Mouse (Mus musculus) kidney, adult 11 months (tissue): ENCODE results near the gene Tnip1.

Experiments used
- DNase-seq: peaks from one replicate; pipeline ENCODE4 v3.0.0; 2022

Tnip1 gene

GRCm38 (mm10) chr11:54962810-54963209, at the start of gene Tnip1:
Gene Tnip1, minus strand, starts transcription at chr11:54962917.
- no peak for DNase-seq

- DNase-seq = no peak
Measured at GRCm38 (mm10) chr11:55011440-55011839, 48.7 kb upstream of the Tnip1 start.

DNA sequence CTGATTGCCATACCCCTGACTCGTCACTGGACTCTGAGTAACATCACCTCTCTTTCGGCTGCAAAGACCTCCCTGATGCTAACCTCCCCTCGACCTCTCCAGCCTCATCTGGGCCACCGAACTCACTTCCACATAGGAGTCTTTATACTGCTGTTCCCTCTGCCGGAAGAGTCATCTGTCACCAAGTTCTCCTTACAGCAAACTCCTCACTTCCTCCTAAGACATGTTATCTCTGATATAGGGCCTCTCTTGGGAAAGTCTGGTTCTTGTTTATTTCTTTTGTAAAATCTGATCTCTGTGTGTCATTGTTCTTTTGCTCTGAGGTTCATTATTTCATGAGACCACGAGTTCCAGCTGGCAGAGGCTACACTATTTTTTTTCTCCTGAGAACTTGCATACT, 45.5 kb upstream of the Tnip1 start:
- DNase-seq = no peak

DNA sequence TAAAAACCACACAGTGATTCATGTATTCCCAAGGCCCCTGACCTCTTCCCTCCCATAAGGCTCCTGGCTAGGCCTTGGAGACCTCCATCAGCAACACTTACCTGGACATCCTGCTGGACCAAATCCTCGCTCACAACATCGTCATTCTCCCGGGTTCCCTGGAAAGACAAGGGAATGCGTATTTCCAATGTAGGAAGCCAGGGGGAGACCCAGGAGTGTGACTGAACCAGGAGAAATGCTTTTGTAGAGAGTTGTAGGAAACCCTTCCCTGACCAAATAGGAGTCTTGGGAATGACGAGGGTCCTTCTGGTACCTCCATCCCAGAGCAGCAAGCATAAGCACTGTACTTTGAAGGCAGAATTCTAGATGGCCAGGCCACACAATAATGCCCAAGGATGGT, 43.0 kb upstream of the Tnip1 start:
- no peak for DNase-seq

DNA sequence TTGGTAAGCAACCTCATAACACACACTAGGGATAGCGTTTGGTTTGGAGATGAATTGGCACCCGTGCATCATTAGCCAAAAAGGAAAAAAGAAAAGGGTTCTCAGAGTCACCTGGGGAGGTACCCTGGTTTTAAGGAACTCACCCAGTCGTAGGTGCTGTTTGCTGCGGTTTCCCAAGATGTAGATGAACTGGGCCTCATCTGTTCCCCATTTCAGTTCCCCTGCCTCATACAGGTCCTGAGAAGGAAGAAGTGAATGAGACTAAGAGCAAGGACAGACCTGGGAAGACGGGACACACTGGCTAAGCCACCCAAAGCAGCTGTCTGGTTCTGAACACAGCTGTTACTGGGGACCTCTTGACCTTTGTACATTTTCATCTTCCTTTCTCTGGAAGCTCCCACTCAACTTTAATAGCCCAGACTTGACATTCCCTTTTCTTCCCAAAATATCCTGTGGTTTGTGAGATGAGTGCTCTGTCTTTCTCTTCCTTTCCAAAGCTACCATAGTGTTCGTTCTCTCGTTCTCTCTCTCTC, 42.3 kb upstream of the Tnip1 start:
- DNase-seq = no peak

- DNase-seq = no peak
Measured at GRCm38 (mm10) chr11:54998708-54999107, 36.0 kb upstream of the Tnip1 start.

- peak; percentile 28 for DNase-seq
Measured at GRCm38 (mm10) chr11:54998284-54998683, 35.6 kb upstream of the Tnip1 start.

GRCm38 (mm10) chr11:54996176-54996575, 33.5 kb upstream of the Tnip1 start:
- no peak for DNase-seq

DNA sequence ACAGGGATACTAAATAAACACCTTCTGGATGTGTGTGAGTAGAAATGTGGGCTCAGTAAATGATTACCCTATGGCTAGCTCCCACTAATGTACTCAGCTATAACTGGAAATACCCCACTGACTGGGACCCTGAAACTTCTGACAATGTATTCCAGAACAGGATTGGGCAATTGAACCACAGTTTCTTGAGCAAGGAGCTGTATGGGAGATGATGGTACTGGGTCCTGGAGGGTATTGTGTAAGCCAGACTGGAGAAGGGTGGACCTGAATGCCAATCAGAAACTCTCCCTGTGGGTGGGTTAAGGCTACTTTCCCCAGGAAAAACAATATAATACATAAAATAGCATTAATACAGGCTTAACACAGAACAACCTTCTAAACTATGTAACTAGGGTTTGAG, 27.2 kb upstream of the Tnip1 start:
- no peak for DNase-seq

GRCm38 (mm10) chr11:54988754-54989349, 26.1 kb upstream of the Tnip1 start:
- no peak for DNase-seq

GRCm38 (mm10) chr11:54987974-54988373, 25.3 kb upstream of the Tnip1 start:
- no peak for DNase-seq

DNA sequence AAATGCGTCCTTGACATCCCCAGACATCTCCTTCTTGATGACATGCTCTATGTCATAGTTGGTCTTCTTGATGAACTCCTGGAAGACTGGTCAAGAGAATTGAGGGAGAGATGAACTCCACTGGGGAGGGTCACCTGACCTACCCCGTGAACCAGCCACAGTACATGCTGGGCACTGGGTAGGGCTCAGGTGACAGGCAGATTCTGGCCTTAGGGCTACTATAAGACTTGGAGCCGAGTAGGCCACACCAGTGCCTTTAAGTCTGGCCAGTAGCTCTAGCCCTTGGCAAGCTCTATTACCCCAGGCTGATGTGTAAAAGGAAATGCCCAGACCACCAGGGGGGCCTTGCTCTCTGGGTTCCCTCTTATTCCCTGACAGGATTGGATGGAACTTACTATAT, 22.4 kb upstream of the Tnip1 start:
- DNase-seq = no peak

- no peak for DNase-seq
Measured at GRCm38 (mm10) chr11:54984581-54984980, 21.9 kb upstream of the Tnip1 start.

GRCm38 (mm10) chr11:54984085-54984484, 21.4 kb upstream of the Tnip1 start:
- peak; percentile 43 for DNase-seq

DNA sequence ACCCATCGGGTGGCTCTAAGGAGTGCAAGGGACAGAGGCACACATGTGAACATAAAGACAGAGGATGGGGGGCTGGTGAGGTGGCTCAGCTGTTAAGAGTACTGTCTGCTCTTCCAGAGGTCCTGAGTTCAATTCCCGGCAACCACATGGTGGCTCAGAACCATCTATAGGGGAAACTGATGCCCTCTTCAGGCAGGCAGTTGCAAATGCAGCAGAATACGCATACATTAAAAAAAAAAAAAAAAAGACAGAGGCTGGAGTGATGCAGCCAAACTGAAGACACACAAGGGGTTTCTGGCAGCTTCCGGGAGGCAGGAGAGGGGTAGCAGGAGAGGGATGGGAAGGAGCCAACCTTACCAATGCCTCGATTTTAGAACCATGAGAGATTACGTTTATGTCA, 19.8 kb upstream of the Tnip1 start:
- no peak for DNase-seq

DNA sequence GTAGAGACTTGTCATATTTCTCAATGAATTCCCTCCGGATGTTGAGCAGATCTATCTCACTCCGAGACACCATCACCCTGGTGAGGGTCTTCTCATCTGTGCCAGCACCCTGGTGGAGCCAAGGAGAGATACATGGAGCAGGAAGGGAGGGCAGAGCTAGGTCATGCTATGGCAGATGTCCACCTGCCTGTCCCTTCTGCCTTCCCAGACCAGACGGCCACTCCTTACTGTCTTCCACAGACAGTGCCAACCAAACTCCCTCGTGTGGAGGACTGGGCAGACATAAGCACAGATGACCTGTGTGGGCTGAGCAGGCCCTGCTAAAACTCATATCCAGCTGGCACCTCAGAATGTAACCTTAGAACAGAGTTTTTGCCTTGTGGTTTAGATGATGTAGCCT, 18.9 kb upstream of the Tnip1 start:
- DNase-seq = no peak

- no peak for DNase-seq
Measured at GRCm38 (mm10) chr11:54977385-54977937, 14.7 kb upstream of the Tnip1 start.

DNA sequence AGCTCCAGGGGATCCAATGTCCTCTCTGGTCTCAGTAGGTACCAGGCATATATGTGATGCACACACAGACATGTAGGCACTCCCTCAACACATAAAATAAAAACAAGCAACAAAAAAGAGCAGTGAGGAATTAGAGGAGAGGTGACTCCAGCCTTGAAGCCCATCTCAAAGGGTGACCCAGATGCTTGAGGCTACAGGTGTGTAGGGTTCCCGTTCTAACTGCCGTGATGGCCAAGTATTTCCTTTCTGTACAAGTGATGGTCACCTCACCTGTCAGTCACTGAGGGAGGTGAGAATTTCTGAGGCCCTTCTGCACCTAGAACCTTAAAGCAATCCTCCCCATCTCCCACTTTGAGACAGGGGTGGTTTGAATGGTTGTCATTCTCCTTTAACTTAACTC, 13.6 kb upstream of the Tnip1 start:
- no peak for DNase-seq

DNA sequence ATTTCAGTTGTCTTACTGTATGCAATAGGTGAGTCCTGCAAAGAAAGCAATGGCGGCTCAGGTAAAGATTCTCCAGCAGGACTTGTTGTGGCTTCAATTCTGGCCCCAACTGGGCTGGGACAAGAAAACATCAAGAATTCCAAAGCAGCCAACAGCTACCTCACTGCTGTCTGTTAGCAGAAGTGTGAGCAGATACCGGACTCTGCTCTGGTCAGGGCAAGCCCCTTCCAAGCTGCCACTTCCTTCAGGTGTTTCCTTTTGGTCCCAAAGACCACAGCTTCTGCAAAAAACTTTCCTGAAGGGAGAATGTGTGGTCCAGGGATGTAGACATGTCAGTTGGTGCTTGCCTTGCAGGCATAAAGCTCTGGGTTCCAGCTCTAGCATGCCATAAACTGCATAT, 13.0 kb upstream of the Tnip1 start:
- no peak for DNase-seq

DNA sequence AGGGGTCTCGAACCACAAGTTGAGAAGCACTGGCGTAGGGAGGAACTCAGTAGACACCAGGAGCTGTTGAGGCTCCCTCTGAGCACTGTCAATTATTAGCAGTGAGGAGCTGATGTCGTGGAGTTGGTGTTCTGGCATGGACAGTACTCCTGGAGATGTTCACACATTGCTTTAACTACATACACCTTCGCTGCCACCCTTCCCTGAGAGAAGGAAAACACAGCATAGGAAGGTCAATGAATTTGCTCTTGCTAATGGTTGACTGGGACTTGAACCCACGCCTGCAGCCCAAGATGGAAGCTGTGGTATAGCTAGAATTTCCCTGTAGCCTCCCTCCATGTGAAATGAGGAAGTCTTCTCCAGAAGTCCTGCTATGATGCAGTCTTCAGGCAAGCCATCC, 12.6 kb upstream of the Tnip1 start:
- DNase-seq = no peak

DNA sequence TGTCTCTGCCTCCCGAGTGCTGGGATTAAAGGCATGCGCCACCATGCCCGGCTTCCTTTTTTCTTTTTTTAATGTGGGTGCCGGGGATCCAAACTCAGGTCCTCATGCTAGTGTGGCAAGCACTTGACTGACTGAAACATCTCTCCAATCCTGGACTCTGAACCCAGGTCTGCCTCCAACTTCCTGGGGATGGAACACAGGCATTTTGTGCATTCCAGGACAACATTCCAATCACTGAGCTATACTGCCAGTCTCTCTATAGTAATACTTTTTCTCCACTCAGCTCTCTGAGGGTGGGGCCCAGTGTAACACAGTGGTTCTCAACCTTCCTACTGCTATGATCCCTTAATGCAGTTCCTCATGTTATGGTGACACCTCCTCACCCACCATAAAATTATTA, 11.9 kb upstream of the Tnip1 start:
- no peak for DNase-seq

DNA sequence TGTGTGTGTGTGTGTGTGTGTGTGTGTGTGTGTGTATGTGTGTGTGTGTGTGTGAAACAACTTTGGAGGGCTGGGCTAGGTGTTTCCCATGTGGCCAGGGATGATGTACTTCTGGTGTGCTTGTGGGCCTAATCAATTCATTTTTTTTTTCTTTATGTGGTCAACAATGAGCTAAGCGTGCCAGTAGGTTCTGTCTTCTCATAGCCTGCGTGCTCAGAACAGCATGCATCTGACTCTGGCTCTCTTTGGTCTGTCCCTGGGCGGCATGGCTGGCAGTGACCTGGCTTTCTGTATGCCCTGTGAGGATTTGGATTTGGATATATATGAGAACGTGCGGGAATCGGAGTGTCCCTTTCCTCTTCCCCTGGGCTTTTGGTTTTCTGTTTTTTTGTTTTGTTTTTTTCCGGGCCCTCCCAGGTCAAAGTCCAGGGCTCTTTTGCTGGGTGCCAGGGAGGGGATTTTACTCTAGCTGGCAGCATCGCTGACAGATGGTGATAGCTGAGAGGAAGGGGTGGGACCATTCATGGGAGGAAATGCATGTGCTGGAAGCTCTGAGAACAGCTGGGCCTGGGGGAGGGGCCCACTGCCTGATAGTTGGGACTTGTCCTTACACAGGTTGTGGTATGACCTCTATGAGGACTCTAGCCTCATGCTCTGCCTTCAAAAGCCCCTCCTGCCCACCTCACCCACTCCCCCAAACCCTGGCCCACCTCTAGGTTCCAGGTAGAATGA, 10.9 kb upstream of the Tnip1 start:
- peak; percentile 65 for DNase-seq

GRCm38 (mm10) chr11:54972789-54973188, 10.1 kb upstream of the Tnip1 start:
- DNase-seq = no peak

GRCm38 (mm10) chr11:54972049-54972723, 9.5 kb upstream of the Tnip1 start:
- no peak for DNase-seq
